Mouse (Mus musculus) frontal cortex, postnatal 25 days (tissue): ENCODE results near the gene Gm48551.

ENCODE experiments used
- DNase-seq, 2 experiments: peaks; one replicate each; pipeline ENCODE4 v3.0.0; 2022; ENCODE audit warnings: low spot score in 2 of 2

The Gm48551 gene

GRCm38 (mm10) chr10:81384605-81384982 is 328 bp downstream of the Gm48551 start:
- no peak for DNase-seq

- DNase-seq, result no peak
These were observed 1.5 kb downstream of the Gm48551 start for GRCm38 (mm10) chr10:81385603-81386306.

GRCm38 (mm10) chr10:81387716-81388115 is 3.5 kb downstream of the Gm48551 start:
- DNase-seq, result no peak

GRCm38 (mm10) chr10:81388505-81389055 is 4.3 kb downstream of the Gm48551 start, which contains the start of gene Gm48552:
Gene Gm48552 (plus strand): TSS chr10:81389005.
- no peak for DNase-seq

GRCm38 (mm10) chr10:81389373-81389772 is 5.1 kb downstream of the Gm48551 start:
- no peak for DNase-seq

GRCm38 (mm10) chr10:81389801-81390677 is 5.8 kb downstream of the Gm48551 start:
- peak in 1 of 2 experiments; percentile 75 for DNase-seq

- DNase-seq, result no peak
These were observed 6.4 kb downstream of the Gm48551 start for GRCm38 (mm10) chr10:81390678-81390965.

- DNase-seq, result no peak
These were observed 8.0 kb downstream of the Gm48551 start for GRCm38 (mm10) chr10:81392270-81392669.

GRCm38 (mm10) chr10:81392781-81393185 is 8.5 kb downstream of the Gm48551 start, which contains the start of gene Smim24:
Gene Smim24 (plus strand): TSS chr10:81393051.
- no peak for DNase-seq

GRCm38 (mm10) chr10:81393456-81394063 is 9.3 kb downstream of the Gm48551 start:
- DNase-seq, result no peak

GRCm38 (mm10) chr10:81395127-81395526 is 10.9 kb downstream of the Gm48551 start:
- DNase-seq, result peak; percentile 65 to 74

- DNase-seq, result no peak
These were observed 11.6 kb downstream of the Gm48551 start for GRCm38 (mm10) chr10:81395865-81396264.

GRCm38 (mm10) chr10:81396749-81397148 is 12.5 kb downstream of the Gm48551 start:
- no peak for DNase-seq

- DNase-seq, result no peak
These were observed 15.0 kb downstream of the Gm48551 start for GRCm38 (mm10) chr10:81399296-81399695.

GRCm38 (mm10) chr10:81399798-81400308 is 15.6 kb downstream of the Gm48551 start:
- DNase-seq, result no peak

- no peak for DNase-seq
These were observed 16.3 kb downstream of the Gm48551 start for GRCm38 (mm10) chr10:81400371-81401204.

- DNase-seq, result no peak
These were observed 16.9 kb downstream of the Gm48551 start for GRCm38 (mm10) chr10:81401205-81401520.

- no peak for DNase-seq
These were observed 17.4 kb downstream of the Gm48551 start for GRCm38 (mm10) chr10:81401521-81402226.

GRCm38 (mm10) chr10:81402227-81402765 is 18.0 kb downstream of the Gm48551 start:
- no peak for DNase-seq

- no peak for DNase-seq
These were observed 19.2 kb downstream of the Gm48551 start for GRCm38 (mm10) chr10:81403511-81403910.
